Mouse (Mus musculus) limb, embryonic 14.5 days (tissue): ENCODE measurements around the gene Gm10272. TPM values are rescaled to one million over a fixed set of nuclear protein-coding genes. Genes with fewer than 3 reads are reported as not detected.

Experiments
- ATAC-seq: fragments of 200-750 bp; cut with Nextera tagmentation; 2 replicates; pipeline ENCODE4 v1.8.0; 2017; ENCODE audit warnings: low read depth, moderate number of reproducible peaks, moderate TSS enrichment; ENCODE audit not compliant: low FRiP score
- DNase-seq: peaks from one replicate; pipeline ENCODE4 v3.0.0-alpha.2; 2015; ENCODE audit warnings: low spot score
- H3K27ac ChIP-seq: fragments of 300-500 bp; sonication (generic); replicated peaks from 2 replicates; pipeline ENCODE4 v1.5.1; 2014; ENCODE audit warnings: low read depth, mild to moderate bottlenecking, low read length, moderate library complexity, mixed read lengths
- H3K27me3 ChIP-seq: fragments of 300-500 bp; sonication (generic); 2 replicates; pipeline ENCODE4 v1.6.1; 2014; ENCODE audit warnings: low read length, mixed read lengths; ENCODE audit not compliant: control insufficient read depth, insufficient read depth
- H3K36me3 ChIP-seq: fragments of 300-500 bp; sonication (generic); 2 replicates; pipeline ENCODE4 v1.6.1; 2014; ENCODE audit warnings: mild to moderate bottlenecking, low read length, moderate library complexity, mixed read lengths; ENCODE audit not compliant: control insufficient read depth, insufficient read depth
- H3K4me1 ChIP-seq: fragments of 300-500 bp; sonication (generic); 2 replicates; pipeline ENCODE4 v1.6.1; 2014; ENCODE audit warnings: antibody characterized with exemption, low read length, mixed read lengths; ENCODE audit not compliant: control insufficient read depth, insufficient read depth
- H3K4me2 ChIP-seq: fragments of 300-500 bp; sonication (generic); replicated peaks from 2 replicates; pipeline ENCODE4 v1.6.1; 2014; ENCODE audit warnings: low read depth, mild to moderate bottlenecking, low read length, moderate library complexity; ENCODE audit not compliant: severe bottlenecking
- H3K4me3 ChIP-seq: fragments of 300-500 bp; sonication (generic); replicated peaks from 2 replicates; pipeline ENCODE4 v1.5.1; 2014; ENCODE audit warnings: low read length
- H3K9ac ChIP-seq: fragments of 300-500 bp; sonication (generic); 2 replicates; pipeline ENCODE4 v1.6.1; 2014; ENCODE audit warnings: mild to moderate bottlenecking, low read depth, low read length, moderate library complexity; ENCODE audit not compliant: severe bottlenecking
- H3K9me3 ChIP-seq: fragments of 300-500 bp; sonication (generic); 2 replicates; pipeline ENCODE4 v1.6.1; 2016; ENCODE audit warnings: low read length; ENCODE audit not compliant: control insufficient read depth
- POLR2A ChIP-seq: fragments of 200-500 bp; IDR thresholded peaks from 2 replicates; pipeline ENCODE4 v1.8.0; 2012; ENCODE audit warnings: inconsistent platforms, mild to moderate bottlenecking, moderate library complexity, borderline replicate concordance; ENCODE audit not compliant: insufficient read depth, insufficient read length; ENCODE audit errors: extremely low read depth
- WGBS: fragments of 180-500 bp; shearing (Covaris S2); extraction: QIAGEN DNeasy Blood & Tissue Kit; methylation state at CpG from one replicate; pipeline ENCODE4 v1.1.7; 2014; 5-methylcytosine and 5-hydroxymethylcytosine counted together
- polyA plus RNA-seq, 2 experiments: library from polyadenylated mRNA; depleted of rRNA in 1 of 2; stranded (reverse) in 1 of 2; unstranded in 1 of 2; fragments of >200 nt; fragmentation: Nextera tagmentation in 1 of 2; extraction: Ambion mirVana in 1 of 2; gene quantifications; 2 replicates each; pipeline versions ENCODE4 v1.2.1 to v1.2.3; 2012 to 2014

Gene Gm10272
- polyA plus RNA-seq (2012; rRNA removed): not detected in 2 replicates
- not detected in 2 replicates for polyA plus RNA-seq (2014; fragmentation: Nextera tagmentation; extraction: Ambion mirVana)

GRCm38 (mm10) chr10:77706326-77706725 lies at the start of gene Gm10272:
Gm10272 (plus strand) TSS chr10:77706626.
- Histone ChIP-seq H3K4me2 (no peak within 1 kb of the TSS), H3K9me3 (peaks cover 5% of the 10 kb centered on the region; the same call in 1 of the 2 replicates), H3K27ac (no peak within 1 kb of the TSS), H3K36me3 (no peaks in the 10 kb centered on the region), H3K4me3 (no peak within 1 kb of the TSS), H3K27me3 (no peaks in the 10 kb centered on the region), H3K4me1 (no peaks in the 10 kb centered on the region), H3K9ac (no peak within 1 kb of the TSS)
- ATAC-seq: no peak
- TF ChIP-seq POLR2A: no peak
- 84% methylated on average over 1 of the region's 1 CpGs for WGBS
- DNase-seq: no peak

- Histone ChIP-seq H3K27ac (no peak overlapping the region), H3K4me1 (0 out of 2 replicates have a peak, but pooled peaks cover 5% of the 10 kb centered on the region), H3K4me3 (no peak overlapping the region), H3K27me3 (no peaks in the 10 kb centered on the region), H3K9ac (no peak overlapping the region), H3K4me2 (no peak overlapping the region), H3K36me3 (no peaks in the 10 kb centered on the region), H3K9me3 (no peaks in the 10 kb centered on the region)
- WGBS: 61% methylated on average over 15 of the region's 15 CpGs
- TF ChIP-seq POLR2A: no peak
- DNase-seq: no peak
- no peak for ATAC-seq
Measured at GRCm38 (mm10) chr10:77658286-77658994, 48.0 kb upstream of the Gm10272 start.

GRCm38 (mm10) chr10:77663949-77664665 lies 42.3 kb upstream of the Gm10272 start:
- H3K36me3 ChIP-seq: no peaks in the 10 kb centered on the region
- ATAC-seq (peak; percentile 42; the same call in 1 of the 2 replicates), DNase-seq (no peak)
- H3K27ac ChIP-seq: no peak overlapping the region
- WGBS: 23% methylated on average over 36 of the region's 43 CpGs
- H3K4me3 ChIP-seq: no peak overlapping the region; the same call in 1 of the 2 replicates
- no peak overlapping the region for H3K9ac ChIP-seq
- H3K27me3 ChIP-seq: no peaks in the 10 kb centered on the region
- H3K9me3 ChIP-seq: no peaks in the 10 kb centered on the region
- peak overlapping the region; percentile 29 for H3K4me2 ChIP-seq
- TF ChIP-seq POLR2A: no peak
- H3K4me1 ChIP-seq: peaks cover 15% of the 10 kb centered on the region; the same call in 1 of the 2 replicates

- H3K36me3 ChIP-seq: no peaks in the 10 kb centered on the region
- no peaks in the 10 kb centered on the region; the same call in 1 of the 2 replicates for H3K27me3 ChIP-seq
- no peak overlapping the region for H3K4me3 ChIP-seq
- ATAC-seq (peak; percentile 41), DNase-seq (peak; percentile 37)
- H3K9me3 ChIP-seq: no peaks in the 10 kb centered on the region
- H3K4me2 ChIP-seq: no peak overlapping the region
- no peak overlapping the region for H3K9ac ChIP-seq
- peaks cover 15% of the 10 kb centered on the region; the same call in 1 of the 2 replicates for H3K4me1 ChIP-seq
- 0 out of 2 replicates have a peak overlapping the region, but pooled peaks have one; percentile 9 for H3K27ac ChIP-seq
- no peak for TF ChIP-seq POLR2A
- 45% methylated on average over 8 of the region's 8 CpGs for WGBS
Measured at GRCm38 (mm10) chr10:77666342-77666741, 40.1 kb upstream of the Gm10272 start.

GRCm38 (mm10) chr10:77667402-77667801 lies 39.0 kb upstream of the Gm10272 start:
- no peaks in the 10 kb centered on the region; the same call in 1 of the 2 replicates for H3K27me3 ChIP-seq
- H3K4me2 ChIP-seq: no peak overlapping the region
- DNase-seq (no peak), ATAC-seq (no peak)
- H3K9me3 ChIP-seq: no peaks in the 10 kb centered on the region
- no peak overlapping the region for H3K4me3 ChIP-seq
- H3K27ac ChIP-seq: no peak overlapping the region
- WGBS: 79% methylated on average over 4 of the region's 4 CpGs
- no peak for TF ChIP-seq POLR2A
- H3K4me1 ChIP-seq: peaks cover 15% of the 10 kb centered on the region; the same call in 1 of the 2 replicates
- no peak overlapping the region for H3K9ac ChIP-seq
- H3K36me3 ChIP-seq: no peaks in the 10 kb centered on the region
